Mouse (Mus musculus): ENCODE results near the gene Ltc4s.

Ltc4s gene

DNA sequence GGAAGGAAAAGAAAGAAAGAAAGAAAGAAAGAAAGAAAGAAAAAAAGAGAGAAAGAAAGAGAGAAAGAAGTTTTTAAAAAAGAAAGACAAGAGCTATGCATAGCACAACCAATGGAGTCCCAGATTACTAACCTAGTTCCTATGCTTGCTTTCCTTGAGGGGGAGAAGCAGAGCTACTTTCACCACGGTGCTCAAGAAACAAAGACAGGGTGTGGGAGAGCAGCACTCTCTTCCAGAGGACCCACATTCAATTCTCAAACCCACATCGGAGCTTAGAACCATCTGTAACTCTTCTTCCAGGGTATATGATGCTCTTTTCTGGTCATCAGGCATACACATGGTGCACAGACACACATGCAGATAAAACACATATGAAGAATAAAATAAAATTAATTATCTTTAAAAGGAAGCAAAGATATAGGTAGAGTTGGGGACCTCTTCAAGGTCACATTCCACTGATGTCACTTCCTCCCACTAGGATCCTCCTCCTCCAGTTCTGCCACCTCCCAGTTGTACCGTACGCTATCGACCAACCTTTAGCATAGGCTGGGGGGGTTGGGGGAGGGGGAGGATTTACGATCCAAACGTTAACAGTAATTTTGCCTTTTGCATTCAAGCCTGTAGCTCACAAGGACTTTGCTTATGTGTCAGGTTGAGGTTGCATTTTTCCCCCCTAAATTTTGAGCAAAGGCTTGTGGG, 10.2 kb upstream of the Ltc4s start:
- no peak for DNase-seq (ENCODE audit: low spot score)

DNA sequence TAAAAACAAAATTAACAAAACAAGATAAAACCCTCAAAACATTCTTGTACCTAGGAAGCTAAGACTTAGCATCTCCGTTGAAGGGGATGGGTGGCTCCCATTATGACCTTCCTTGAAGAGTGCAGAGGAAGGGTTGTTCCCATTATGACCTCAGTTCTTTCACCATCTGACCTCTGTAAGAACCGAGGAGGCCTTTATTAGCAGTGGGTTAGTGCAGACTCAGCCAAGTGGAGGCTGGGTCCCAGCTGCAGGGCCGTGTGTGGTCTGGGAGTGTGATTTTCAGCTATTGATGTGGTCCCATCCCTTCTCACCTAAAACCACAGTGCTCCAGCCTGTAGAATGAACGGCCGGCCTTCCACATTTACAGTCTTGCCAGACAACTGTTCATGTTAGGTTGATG, 6.9 kb upstream of the Ltc4s start:
- DNase-seq (ENCODE audit: low spot score) = no peak

DNA sequence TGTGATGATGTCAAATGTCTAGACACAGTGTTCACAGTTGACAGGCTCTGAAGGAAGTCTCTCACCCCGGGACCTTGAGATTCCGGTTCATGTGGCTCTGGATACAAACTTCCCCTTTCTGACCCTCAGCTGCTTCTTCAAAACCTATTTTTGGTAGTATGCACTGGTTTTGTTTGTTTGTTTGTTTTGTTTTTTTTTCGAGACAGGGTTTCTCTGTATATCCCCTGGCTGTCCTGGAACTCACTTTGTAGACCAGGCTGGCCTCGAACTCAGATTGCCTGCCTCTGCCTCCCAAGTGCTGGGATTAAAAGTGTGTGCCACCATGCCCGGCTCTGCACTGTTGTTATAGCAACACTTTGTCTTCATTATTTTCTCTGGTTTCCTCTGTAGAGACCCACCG, 5.5 kb upstream of the Ltc4s start:
- no peak for DNase-seq (ENCODE audit: low spot score)

DNA sequence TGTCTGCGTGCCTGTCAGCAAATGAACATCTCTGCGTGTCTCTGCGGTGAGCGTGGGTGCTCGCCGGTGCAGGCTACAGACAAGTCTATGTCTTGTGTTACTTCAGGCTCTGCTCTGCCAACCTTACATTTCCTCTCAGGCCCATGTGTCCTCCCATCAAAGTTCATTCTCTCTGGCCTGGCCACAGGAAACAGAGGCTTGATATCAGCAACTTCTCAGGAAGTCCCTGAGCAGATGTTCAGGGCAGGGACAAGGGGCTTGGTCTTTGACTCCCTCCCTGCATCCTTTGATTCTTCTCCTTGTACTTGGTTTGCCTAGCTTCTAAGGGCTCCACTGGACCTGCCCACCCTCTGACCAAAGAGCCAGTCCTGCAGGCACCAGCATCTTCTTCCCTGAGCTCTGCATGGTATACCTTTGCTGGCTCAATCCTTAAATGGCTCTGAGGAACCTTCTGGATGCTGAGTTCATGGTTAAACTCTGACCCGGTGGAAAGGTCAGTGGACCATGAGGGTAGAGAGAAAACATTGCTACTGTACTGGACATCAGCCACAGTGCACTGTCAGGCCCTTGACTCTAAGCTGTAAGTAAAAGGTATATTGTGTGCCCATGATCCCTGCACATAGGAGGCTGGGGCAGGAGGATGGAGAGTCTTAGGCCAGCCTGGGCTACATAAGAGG, 2.0 kb upstream of the Ltc4s start:
- DNase-seq (ENCODE audit: low spot score) = no peak

DNA sequence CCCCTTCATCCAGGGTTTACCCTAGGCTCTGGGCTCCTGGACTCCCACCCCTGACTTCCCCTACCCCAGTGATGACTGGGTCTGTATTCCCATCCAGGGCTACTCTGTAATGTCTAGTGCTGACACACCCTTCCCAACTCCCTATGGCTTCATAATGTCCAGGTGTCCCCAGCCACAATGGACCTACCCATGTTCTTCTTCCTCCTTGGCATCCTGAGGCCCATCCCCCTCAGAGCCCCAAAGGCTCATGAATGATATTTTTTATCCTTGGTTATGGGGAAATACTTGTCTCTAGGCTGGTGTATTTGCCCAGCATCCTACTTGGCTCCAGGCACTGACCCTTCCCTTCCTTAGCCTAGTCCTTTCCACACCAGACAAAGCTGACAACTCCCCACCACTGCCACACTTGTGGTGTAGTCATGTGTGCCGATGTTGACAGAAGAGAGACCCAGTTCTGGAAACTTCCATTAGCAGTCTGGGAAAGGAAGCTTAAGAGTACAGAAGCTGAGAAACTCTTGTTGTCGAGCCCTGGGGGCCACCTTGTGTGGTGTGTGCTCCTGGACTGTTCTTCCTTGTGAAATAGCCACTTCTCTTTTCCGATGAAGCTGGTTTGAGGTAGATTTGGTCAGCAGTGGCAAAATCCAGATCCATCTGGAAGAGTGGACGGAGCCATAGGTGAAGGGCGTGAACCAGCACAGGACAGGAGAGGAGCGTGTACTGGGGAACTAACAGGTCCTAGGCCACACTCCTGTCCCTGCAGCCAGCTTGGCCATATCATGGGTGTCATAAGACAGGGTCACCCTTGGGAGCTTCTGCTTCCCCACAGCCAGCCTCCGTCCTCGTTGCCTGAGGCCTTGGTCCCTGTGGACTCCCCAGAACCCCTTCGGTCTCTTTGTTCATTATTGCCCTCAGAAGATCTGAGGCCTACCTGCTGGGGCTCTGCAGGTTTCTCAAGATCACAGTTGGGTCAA, 690 bp upstream of the Ltc4s start:
- no peak for DNase-seq (ENCODE audit: low spot score)

DNA sequence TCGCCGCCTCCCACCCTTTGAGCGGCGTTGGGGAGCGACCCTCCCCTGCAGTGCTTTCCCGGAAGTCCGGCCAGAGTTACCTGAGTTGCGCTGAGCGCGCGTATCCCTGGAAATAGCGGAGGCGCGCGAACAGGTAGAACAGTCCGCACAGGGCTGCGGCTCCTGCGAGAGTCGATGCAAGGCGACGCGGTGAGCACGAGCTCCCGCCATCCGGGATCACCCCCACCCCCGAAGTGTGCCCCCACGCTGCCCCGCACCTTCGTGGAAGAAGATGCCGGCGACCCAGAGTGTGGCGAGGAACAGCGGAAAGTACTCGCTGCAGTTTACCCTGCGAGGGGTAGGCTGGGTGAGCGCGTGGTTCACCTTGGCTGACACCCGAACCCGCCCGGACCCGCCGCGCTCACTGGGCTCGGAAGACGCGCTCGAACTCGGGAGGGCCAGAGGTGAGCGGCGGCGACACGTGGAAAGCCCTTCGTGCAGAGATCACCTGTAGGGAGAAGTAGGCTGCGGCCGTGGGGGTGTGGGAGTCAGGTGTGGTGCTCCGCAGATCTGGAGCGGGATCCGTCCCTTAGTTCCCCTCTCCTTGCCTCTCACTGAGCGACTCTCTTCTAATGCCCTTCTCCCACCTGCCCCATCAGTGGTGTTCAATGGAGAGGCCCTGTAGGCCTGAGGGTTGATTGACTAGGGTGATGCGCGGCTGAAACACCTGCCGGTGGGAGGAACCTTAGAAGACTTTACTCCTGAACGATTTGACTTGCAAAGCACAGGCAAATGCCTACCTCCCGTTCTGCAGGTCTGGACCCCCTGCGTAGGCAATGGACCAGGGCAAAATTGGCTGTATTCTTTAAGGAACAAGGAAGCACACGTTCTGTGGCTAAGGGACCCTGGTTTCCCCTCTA, 1.2 kb downstream of the Ltc4s start:
- peak; percentile 38 for DNase-seq (ENCODE audit: low spot score)

DNA sequence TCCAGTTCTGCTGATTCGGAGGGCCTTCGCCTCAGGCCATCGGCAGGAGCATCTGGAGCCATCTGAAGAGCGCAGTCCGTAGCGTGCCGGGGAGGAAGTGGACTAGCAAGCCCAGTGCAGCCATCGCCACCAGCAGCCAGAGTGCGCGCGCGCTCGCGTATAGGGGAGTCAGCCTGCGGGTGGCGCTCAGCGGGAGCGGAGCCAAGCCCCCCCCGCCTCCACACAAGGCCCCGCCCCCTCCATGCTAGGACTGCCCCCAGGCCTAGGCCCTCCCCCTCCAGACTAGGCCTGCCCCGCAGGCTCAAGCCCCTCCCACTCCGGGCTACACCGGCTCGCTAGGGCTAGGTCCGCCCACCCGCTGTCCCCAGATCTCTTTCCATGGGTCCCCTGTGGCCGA, 1.9 kb downstream of the Ltc4s start:
- DNase-seq (ENCODE audit: low spot score) = peak; percentile 87

DNA sequence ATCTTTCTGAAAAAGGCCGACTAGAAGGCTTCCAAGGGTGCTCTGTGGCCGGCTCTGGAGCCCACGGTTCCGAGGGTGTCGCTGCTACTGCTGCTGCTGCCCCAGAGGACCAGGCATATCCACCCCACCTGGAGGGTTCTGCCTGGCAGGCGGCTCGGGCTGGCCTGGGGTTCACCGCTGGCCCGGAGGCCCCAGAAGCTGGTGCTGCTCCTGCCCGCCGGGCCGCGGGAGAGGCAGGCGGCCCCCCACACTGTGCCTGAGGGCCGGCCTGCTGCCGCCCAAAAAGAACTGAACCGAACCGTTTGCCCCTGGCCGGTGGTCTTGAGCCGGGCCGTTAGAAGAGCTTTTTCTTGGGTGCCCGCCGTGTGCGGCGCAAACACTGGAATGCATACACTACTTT, 3.8 kb downstream of the Ltc4s start:
- no peak for DNase-seq (ENCODE audit: low spot score)

DNA sequence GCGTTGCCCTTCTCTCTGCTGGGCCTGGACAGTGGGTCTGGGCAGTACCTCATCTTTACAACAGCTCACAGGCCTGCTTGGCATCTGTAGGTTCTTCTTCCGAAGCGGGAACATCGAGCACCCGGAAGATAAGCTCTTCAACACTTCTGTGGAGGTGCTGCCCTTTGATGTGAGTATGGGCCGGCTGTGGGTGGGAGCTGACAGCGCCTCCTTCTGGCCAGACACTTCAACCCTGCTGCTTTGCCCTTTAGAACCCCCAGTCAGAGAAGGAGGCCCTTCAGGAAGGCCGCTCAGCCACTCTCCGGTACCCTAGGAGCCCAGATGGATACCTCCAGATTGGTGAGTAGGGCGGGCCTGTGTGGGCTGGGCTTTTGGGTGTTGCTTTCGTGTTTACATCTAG, 4.4 kb downstream of the Ltc4s start:
- no peak for DNase-seq (ENCODE audit: low spot score)

DNA sequence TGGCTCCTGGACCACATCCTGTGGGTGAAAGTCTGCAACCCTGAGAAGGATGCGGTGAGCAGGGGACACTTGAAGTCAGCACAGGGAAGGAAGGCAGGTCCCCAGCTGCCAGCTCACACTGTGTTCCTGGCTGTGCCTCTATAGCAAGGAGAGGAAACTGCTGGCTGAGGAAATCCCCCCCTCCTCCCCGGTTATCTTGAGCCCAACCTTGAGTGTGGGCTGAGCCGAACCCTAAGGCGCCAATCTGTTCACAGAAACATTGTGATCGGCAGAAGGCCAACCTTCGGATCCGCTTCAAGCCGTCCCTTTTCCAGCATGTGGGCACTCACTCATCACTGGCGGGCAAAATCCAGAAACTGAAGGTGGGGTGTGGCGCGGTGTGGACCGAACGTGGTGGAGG, 5.4 kb downstream of the Ltc4s start:
- no peak for DNase-seq (ENCODE audit: low spot score)

DNA sequence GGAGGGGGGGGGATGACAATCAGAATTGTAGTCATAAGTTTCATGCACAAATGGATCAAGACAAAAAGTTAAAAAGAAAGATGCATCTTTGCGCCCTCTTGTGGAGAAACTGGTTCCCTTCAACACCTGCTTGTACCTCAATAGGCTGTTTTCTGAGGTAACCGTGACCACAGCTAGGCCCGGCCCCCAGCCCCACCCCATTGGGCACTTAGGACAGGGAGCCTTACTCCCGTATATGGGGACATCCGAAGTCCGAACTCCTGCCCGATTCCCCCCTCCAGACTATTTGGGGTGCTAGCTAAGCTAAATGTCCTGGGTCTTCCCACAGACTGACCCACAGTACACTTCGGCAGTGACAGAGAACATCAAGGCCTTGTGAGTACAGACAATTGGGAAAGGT, 7.0 kb downstream of the Ltc4s start:
- DNase-seq (ENCODE audit: low spot score) = peak; percentile 37

DNA sequence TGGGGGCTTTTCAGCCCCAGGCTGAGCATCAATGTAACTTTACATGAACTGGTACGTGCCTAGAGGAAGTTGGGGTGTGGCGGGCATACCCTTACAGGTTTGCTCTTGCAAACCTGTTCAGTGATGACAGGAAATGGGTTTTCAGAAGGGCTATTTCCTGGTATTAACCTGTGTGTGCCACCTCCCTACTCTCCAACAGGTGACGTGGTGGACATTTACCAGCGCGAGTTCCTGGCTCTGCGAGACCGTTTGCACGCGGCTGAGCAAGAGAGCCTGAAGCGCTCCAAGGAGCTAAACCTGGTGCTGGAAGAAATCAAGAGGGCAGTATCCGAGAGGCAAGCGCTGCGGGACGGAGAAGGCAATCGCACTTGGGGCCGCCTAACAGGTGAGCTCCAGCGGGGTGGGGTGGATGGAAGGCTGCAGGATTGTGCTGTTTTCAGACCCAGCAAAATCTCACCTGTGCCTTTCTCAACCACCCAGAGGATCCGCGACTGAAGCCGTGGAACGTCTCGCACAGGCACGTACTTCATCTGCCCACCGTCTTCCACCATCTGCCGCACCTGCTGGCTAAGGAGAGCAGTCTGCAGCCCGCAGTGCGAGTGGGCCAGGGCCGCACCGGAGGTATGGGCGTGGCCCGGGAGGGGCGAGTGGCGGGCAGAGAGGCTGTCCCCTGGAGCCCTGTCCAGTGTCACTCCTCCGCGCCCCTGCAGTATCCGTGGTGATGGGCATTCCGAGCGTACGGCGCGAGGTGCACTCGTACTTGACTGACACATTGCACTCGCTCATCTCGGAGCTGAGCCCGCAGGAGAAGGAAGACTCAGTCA, 7.7 kb downstream of the Ltc4s start:
- no peak for DNase-seq (ENCODE audit: low spot score)

DNA sequence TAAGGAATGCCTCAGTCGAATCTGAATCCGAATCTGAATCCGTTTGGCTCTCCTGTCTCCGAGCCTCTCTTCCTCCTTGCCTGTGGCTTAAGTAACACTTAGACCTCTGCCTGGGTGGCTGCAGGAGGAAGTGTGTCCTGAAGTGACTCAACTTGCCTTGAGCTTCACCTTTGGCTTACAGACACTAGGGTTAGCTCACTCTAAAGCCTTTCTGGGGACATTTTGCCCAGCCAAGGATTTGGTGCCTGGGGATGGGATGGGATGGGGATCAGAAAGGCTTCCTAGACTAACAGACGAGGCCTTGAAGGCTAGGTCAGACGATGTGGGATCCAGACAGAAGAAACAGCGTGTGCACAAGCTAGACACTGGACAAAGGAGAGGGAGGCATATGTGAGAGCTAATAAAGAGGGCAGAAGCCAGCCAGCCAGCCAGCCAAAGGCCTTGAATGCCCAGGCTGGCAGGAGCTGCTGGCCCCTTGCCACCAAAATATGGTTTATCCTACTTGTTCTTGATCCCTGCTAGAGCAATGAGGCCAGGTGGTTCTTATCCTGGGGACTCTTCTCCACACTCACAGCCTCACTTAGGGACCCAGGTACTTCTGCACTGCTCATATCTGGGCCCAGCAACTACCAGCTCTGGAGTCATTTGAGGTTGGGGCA, 9.0 kb downstream of the Ltc4s start:
- DNase-seq (ENCODE audit: low spot score) = no peak

DNA sequence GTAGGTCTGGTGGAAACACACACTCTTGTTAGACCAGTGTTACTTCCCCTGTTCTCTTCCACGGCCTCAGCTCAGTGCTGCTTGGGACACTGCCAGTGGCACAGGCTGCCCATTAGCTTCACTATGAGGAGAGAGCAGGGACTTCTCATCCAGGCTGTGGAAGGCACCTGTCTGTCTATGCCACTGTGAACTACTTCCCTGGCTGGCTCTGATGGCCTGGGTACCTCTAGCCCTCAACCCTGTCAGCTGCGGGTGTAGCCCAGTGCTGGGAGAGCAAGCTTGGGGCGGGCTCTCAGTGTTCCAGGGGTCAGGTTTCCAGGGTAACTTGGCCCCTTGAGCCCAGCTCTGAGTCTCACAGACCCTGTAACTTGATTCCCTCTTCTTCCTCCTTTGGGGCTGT, 9.6 kb downstream of the Ltc4s start:
- DNase-seq (ENCODE audit: low spot score) = no peak

DNA sequence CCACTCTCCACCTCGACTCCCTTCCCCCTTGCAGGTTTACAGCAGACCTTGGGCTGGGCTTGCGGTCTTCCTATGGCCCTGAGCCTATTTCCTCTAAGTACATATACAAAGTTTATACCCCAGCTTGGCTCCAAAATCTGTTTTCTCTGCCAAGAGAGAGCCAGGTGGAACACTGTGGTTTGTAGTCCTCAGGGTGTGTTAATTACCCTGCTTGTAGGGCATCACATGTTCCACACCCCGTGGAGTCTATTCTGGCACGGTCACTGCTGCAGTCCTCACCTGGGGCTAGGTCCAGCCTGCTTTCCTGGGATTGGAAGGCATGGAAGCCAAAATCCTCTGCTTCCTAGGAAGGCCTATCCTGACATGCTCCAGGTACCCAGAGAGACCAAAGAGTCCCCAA, 10.7 kb downstream of the Ltc4s start:
- no peak for DNase-seq (ENCODE audit: low spot score)

DNA sequence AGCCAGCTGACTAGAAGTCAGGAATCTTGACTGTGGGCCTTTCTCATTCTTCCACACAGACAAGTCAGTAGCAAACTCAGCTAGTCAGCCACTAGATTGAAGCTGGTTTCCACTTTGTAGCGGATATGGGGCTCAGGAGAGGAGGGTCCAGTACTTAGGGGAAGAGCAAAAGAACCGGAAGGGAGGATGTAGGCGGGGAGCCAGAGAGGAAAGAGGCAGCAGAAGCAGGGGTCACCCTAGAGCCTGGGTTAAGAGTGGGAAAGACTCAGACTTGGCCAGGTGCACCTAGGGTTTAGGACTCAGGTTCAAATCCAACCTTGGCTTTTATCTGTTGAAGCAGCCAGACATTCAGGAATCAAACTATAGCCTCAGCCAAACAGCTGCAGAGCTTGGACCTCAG, 11.2 kb downstream of the Ltc4s start:
- DNase-seq (ENCODE audit: low spot score) = no peak

DNA sequence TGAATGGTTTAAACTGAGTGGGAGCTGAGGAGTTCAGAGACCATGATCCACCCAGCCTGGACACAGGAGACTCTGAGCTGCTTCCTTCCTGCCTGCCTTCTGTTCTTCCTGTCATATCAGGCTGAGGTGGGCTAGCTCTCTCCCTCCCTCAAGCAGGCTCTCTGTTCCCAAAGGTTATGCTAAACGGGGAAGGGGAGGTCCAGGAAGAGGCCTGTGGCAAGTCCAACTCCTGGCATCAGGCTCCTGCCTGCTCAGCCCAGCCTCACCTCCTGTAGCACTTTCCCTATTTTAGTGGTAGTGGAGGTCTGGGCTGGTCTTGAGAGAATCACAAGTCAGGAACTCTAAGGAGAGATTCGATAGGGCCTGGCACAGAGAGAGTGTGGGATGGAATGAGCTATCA, 12.0 kb downstream of the Ltc4s start:
- no peak for DNase-seq (ENCODE audit: low spot score)

DNA sequence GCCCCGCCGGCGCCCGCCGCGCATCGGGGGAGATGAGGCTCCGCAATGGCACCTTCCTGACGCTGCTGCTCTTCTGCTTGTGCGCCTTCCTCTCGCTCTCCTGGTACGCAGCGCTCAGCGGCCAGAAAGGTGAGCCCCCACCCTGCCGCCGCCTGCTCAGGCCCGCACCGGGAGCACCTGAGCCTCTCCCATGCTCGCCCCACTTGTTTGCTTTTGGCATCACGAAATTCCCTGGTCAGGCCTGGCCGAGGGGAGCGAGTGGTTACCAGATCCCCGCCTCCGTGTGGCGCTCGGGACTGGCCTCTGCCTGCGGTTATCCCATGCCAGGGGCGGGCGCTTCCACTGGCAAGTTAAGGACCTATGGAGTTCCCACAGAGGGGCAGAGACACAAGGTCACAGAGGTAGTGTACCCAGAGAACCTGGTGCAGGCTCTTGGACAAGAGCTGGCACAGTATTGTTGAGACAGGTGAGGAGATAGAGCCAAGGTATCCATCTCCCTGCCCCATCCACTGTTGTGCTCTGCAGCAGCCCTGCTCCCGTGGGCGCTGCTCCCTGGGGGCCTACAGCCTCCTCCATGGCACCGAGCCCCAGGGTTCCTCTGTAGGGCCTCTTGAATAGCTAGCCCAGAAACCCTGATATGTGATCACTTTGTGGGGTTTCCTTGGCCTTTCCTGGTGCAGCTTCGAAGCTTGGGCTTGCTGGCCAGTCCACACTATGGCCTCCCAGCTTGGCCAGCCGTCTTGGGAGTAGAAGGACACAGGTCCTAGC, 12.6 kb downstream of the Ltc4s start:
- peak; percentile 49 for DNase-seq (ENCODE audit: low spot score)

DNA sequence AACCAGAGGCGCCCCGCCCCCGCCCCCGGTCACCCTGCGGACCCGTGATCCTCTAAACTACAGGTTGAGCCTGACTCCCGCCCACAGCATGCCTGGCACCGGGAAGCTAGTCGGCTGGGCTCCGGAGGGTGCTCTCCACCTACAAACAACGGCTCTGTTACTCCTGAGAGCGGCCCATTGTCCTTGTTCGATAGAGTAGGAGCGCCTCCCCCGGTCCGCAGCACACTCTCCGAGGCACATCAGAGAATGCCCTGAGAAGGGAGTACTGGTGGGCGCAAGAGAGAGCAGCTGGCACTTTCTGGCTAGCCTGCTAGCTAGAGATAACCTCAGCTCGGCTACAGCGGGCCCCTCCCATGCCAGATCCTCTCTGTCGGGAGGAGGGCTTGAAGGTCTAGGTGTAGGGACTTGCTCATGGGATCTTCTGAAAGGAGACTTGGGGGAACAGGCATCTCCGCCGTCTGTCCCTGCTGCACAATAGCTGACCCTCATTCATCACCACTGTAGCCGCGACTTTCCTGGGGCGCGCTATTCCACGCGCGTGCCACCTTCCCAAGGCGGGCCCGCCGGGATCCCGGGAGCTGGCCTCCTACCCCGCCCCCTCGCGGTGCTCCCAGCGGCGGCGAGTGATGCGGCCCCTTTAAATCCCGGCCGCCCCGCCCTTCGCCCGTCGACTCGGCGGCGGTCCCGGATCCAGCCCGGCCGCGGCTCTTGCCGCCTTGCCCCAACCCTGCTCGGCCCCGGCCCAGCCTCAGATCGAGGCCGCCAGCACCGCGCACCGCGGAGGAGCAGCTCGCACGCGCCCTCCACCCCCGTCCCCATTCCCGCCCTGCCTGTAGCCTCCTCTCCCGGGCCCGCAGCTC, 13.5 kb downstream of the Ltc4s start:
- peak; percentile 87 for DNase-seq (ENCODE audit: low spot score)

Data from urinary bladder, postnatal 25 days (tissue).